Mouse (Mus musculus) embryonic facial prominence, embryonic 13.5 days (tissue): ENCODE measurements around the gene Tmem95. TPM values are rescaled to one million over a fixed set of nuclear protein-coding genes. Genes with fewer than 3 reads are reported as not detected.
"Not testable (repeated sequence)": the region's sequence is repeated elsewhere in the genome, so short reads cannot be mapped to it uniquely, and the experiment has no call there.

Source experiments
- ATAC-seq: fragments of 200-750 bp; cut with Nextera tagmentation; 2 replicates; pipeline ENCODE4 v1.8.0; 2017; ENCODE audit warnings: low read depth; ENCODE audit not compliant: insufficient number of reproducible peaks, insufficient read depth, low FRiP score, low TSS enrichment
- H3K27ac ChIP-seq: fragments of 300-500 bp; sonication (generic); 2 replicates; pipeline ENCODE4 v1.5.1; 2015; ENCODE audit warnings: moderate library complexity, mild to moderate bottlenecking, inconsistent platforms
- H3K27me3 ChIP-seq: fragments of 300-500 bp; sonication (generic); 2 replicates; pipeline ENCODE4 v1.6.1; 2015; ENCODE audit warnings: mild to moderate bottlenecking, inconsistent platforms
- H3K36me3 ChIP-seq: fragments of 300-500 bp; sonication (generic); 2 replicates; pipeline ENCODE4 v1.6.1; 2015; ENCODE audit warnings: mild to moderate bottlenecking, inconsistent platforms
- H3K4me1 ChIP-seq: fragments of 300-500 bp; sonication (generic); 2 replicates; pipeline ENCODE4 v1.6.1; 2015; ENCODE audit warnings: inconsistent platforms
- H3K4me2 ChIP-seq: fragments of 300-500 bp; sonication (generic); 2 replicates; pipeline ENCODE4 v1.6.1; 2015; ENCODE audit warnings: moderate library complexity, mild to moderate bottlenecking, inconsistent platforms
- H3K4me3 ChIP-seq: fragments of 300-500 bp; sonication (generic); 2 replicates; pipeline ENCODE4 v1.5.1; 2015; ENCODE audit warnings: mild to moderate bottlenecking, inconsistent platforms
- H3K9ac ChIP-seq: fragments of 300-500 bp; sonication (generic); 2 replicates; pipeline ENCODE4 v1.6.1; 2015; ENCODE audit warnings: mild to moderate bottlenecking, inconsistent platforms
- H3K9me3 ChIP-seq: fragments of 300-500 bp; sonication (generic); 2 replicates; pipeline ENCODE4 v1.6.1; 2016; ENCODE audit warnings: inconsistent platforms
- WGBS: fragments of 180-500 bp; shearing (Covaris S2); methylation state at CpG from one replicate; pipeline ENCODE4 v1.1.7; 2015; ENCODE audit warnings: mixed read lengths; 5-methylcytosine and 5-hydroxymethylcytosine counted together
- polyA plus RNA-seq: library from polyadenylated mRNA; unstranded; fragments of >200 nt; fragmentation: Nextera tagmentation; extraction: Ambion mirVana; gene quantifications from 2 replicates; pipeline ENCODE4 v1.2.1, GENCODE M21; 2015

The Tmem95 gene
- polyA plus RNA-seq, 1 experiment from 2014 or later: not detected

DNA sequence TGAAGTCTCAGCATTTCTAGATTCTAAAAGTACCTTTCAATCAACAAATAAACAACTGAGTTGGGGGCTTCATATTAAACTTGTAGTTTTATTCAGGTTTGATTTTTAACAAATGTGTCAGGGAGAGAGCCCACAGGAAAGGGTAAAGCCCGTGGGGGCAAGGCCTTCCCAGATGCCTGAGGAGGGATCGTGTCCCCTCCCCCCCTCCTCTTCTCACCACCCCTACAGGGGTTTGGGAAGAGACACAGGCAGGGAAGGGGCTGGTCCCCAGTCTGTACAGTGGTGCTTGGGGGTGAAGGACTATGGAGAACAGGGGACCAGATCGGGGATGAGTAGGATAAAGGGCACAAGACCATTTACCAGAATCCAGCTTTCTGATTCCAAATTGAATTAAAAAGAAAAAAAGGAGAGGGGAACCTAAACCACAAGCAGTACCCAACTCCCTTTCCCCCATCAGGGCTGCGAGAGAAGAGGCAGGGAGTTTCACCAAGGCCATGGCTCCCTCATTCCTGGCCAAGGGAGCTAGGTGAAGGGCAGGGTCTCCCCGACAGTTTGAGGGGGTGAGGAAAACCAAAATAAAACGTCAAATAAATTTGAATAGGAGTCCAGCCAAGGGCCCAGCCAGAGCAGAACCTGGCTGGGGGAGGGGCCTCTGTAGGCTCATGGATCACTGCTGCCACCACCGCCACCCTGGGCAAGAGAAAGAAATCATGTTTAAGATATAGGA is 39.0 kb upstream of the Tmem95 start:
- not testable (repeated sequence) for H3K27ac ChIP-seq, ATAC-seq, H3K9me3 ChIP-seq, H3K4me2 ChIP-seq, H3K27me3 ChIP-seq, H3K9ac ChIP-seq, H3K4me3 ChIP-seq
- Histone ChIP-seq H3K4me1 (peaks cover 48% of the 10 kb centered on the region), H3K36me3 (peaks cover 60% of the 10 kb centered on the region)
- WGBS: 57% methylated on average over 7 of the region's 7 CpGs

- no peaks in the 10 kb centered on the region for H3K9me3 ChIP-seq
- peak overlapping the region; percentile 99 for H3K4me2 ChIP-seq
- H3K36me3 ChIP-seq: peaks cover 69% of the 10 kb centered on the region
- no peak overlapping the region for H3K27ac ChIP-seq
- peak overlapping the region; percentile 91; the same call in 1 of the 2 replicates for H3K9ac ChIP-seq
- 58% methylated on average over 5 of the region's 5 CpGs for WGBS
- H3K4me3 ChIP-seq: peak overlapping the region; percentile 97
- H3K4me1 ChIP-seq: peaks cover 48% of the 10 kb centered on the region
- no peaks in the 10 kb centered on the region for H3K27me3 ChIP-seq
- no peak for ATAC-seq
Observed at GRCm38 (mm10) chr11:69915667-69916627, 38.1 kb upstream of the Tmem95 start.

DNA sequence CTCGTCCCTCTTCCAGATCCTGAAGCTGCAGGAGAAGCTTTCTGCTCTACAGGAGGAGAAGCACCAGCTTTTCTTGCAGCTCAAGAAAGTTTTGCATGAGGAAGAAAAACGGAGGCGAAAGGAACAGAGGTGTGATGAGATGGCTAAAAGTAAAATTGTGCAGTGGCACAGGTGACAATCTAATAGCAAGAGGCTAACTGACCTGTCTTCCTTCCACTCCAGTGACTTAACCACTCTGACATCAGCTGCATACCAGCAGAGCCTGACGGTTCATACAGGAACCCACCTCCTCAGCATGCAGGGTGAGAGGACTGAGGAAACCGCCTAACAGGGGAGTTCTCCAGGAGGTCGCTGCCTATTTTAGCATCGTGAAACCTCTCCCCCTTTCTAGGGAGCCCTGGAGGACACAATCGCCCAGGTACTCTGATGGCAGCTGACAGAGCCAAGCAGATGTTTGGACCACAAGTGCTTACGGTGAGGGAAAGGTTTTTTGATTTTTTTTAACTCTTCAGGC is 37.2 kb upstream of the Tmem95 start:
- peak overlapping the region; percentile 91 for H3K9ac ChIP-seq
- H3K4me2 ChIP-seq: peak overlapping the region; percentile 99
- 33% methylated on average over 9 of the region's 9 CpGs for WGBS
- ATAC-seq: no peak
- H3K4me1 ChIP-seq: peaks cover 48% of the 10 kb centered on the region
- H3K4me3 ChIP-seq: peak overlapping the region; percentile 97
- peaks cover 78% of the 10 kb centered on the region for H3K36me3 ChIP-seq
- no peaks in the 10 kb centered on the region for H3K27me3 ChIP-seq
- H3K9me3 ChIP-seq: no peaks in the 10 kb centered on the region
- H3K27ac ChIP-seq: no peak overlapping the region

- peak overlapping the region; percentile 94 for H3K27ac ChIP-seq
- H3K4me3 ChIP-seq: peak overlapping the region; percentile 97
- H3K9me3 ChIP-seq: no peaks in the 10 kb centered on the region
- H3K27me3 ChIP-seq: no peaks in the 10 kb centered on the region
- 0 out of 2 replicates have a peak, but pooled peaks have one; percentile 4 for ATAC-seq
- H3K4me1 ChIP-seq: peaks cover 43% of the 10 kb centered on the region
- peak overlapping the region; percentile 99 for H3K4me2 ChIP-seq
- peaks cover 84% of the 10 kb centered on the region for H3K36me3 ChIP-seq
- 3% methylated on average over 17 of the region's 17 CpGs for WGBS
- peak overlapping the region; percentile 91 for H3K9ac ChIP-seq
Observed at GRCm38 (mm10) chr11:69914372-69914764, 36.5 kb upstream of the Tmem95 start.

GRCm38 (mm10) chr11:69913554-69914371 is 35.9 kb upstream of the Tmem95 start, which contains the start of gene Gps2:
Gene Gps2 (plus strand): TSS chr11:69913888.
- ATAC-seq: peak; percentile 80
- Histone ChIP-seq H3K9ac (peak within 1 kb of the TSS; percentile 91), H3K36me3 (peaks cover 87% of the 10 kb centered on the region), H3K27ac (peak within 1 kb of the TSS; percentile 94), H3K27me3 (no peaks in the 10 kb centered on the region), H3K4me1 (peaks cover 37% of the 10 kb centered on the region), H3K9me3 (no peaks in the 10 kb centered on the region), H3K4me3 (peak within 1 kb of the TSS; percentile 97), H3K4me2 (peak within 1 kb of the TSS; percentile 99)
- 1% methylated on average over 61 of the region's 61 CpGs for WGBS

- WGBS: 77% methylated on average over 15 of the region's 15 CpGs
- Histone ChIP-seq H3K4me3 (peak overlapping the region; percentile 97), H3K4me1 (peaks cover 35% of the 10 kb centered on the region), H3K27me3 (no peaks in the 10 kb centered on the region), H3K4me2 (peak overlapping the region; percentile 99), H3K9me3 (no peaks in the 10 kb centered on the region), H3K36me3 (peaks cover 87% of the 10 kb centered on the region), H3K9ac (peak overlapping the region; percentile 91), H3K27ac (peak overlapping the region; percentile 94; the same call in 1 of the 2 replicates)
- no peak for ATAC-seq
Observed at GRCm38 (mm10) chr11:69912716-69913530, 35.1 kb upstream of the Tmem95 start.

- Histone ChIP-seq H3K4me3 (no peak overlapping the region), H3K4me1 (peaks cover 31% of the 10 kb centered on the region), H3K27me3 (no peaks in the 10 kb centered on the region), H3K36me3 (peaks cover 87% of the 10 kb centered on the region), H3K9me3 (no peaks in the 10 kb centered on the region), H3K4me2 (no peak overlapping the region), H3K27ac (no peak overlapping the region), H3K9ac (no peak overlapping the region)
- no peak for ATAC-seq
- 88% methylated on average over 6 of the region's 6 CpGs for WGBS
Observed at GRCm38 (mm10) chr11:69911701-69912100, 33.9 kb upstream of the Tmem95 start.

DNA sequence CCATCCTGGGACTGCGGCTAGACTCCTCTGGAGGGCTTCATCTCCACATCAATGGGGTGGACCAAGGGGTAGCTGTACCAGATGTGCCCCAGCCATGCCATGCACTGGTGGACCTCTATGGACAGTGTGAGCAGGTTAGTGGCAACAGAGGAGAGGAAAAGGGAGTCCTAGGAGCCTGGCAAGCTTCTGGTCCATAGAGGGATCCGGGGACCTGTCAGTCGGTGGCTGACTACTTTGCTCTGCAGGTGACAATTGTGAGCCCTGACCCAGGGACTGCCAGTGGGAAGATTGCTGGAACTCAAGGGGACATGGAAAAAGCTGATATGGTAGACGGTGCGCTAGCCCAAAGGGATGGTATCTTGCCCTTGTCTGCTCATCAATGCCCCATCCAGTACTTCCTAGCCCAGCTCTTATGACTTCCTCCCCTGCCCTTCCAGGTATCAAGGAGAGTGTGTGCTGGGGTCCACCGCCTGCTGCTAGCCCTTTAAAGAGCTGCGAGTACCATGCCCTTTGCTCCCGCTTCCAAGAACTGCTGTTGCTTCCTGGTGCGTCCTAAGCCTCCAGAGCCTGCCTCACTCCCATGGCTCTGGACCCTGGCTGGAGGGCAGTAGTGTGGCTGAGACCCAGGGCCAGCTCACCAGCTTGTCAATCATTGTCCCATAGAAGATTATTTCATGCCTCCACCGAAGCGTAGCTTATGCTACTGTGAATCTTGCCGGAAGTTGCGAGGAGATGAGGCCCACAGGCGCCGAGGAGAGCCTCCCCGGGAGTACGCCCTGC is 33.2 kb upstream of the Tmem95 start:
- no peak overlapping the region for H3K9ac ChIP-seq
- peaks cover 87% of the 10 kb centered on the region for H3K36me3 ChIP-seq
- H3K4me2 ChIP-seq: no peak overlapping the region
- no peaks in the 10 kb centered on the region for H3K27me3 ChIP-seq
- no peak overlapping the region for H3K27ac ChIP-seq
- ATAC-seq: no peak
- peaks cover 27% of the 10 kb centered on the region for H3K4me1 ChIP-seq
- no peaks in the 10 kb centered on the region for H3K9me3 ChIP-seq
- no peak overlapping the region for H3K4me3 ChIP-seq
- WGBS: 90% methylated on average over 17 of the region's 17 CpGs

DNA sequence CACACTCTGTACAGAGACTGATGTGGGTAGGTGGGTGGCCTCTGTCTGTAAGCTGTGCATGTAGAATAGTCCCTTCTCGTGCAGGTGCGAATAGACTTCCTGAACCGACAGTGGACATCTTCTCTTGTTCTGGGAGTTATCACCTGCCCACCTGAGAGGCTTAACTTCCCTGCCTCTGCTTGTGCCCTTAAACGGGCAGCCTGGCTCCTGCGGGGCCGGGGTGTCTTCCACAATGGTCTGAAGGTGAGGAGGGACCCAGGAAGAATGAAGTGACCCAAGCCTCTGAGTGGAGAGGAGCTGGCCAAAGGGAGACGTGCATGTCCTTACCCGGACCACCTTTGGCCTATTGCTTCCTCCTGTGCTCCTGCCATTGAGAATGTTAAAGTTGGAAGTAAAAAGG is 32.4 kb upstream of the Tmem95 start:
- Histone ChIP-seq H3K9ac (no peak overlapping the region), H3K4me2 (no peak overlapping the region), H3K9me3 (no peaks in the 10 kb centered on the region), H3K4me1 (peaks cover 19% of the 10 kb centered on the region), H3K4me3 (no peak overlapping the region), H3K27ac (no peak overlapping the region), H3K27me3 (no peaks in the 10 kb centered on the region), H3K36me3 (peaks cover 87% of the 10 kb centered on the region)
- no peak for ATAC-seq
- WGBS: 92% methylated on average over 8 of the region's 8 CpGs

DNA sequence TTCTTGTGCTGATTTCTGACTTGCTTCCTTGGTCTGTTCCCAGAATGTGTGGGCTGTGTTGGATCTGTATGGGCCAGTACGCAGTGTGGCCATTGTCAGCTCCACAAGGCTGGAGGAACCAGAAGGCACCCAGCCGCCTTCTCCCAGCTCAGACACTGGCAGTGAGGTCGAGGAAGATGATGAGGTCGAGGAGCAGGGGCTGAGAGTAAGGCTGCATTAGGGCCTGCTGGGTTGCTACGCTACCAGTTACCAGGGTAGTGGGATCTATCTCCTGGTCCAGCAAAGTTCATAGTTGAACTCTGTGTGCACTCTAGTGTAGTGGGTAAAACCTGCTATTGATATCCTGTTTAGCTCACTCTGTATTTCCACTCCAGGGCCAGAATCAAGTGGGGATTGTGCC is 31.4 kb upstream of the Tmem95 start:
- WGBS: 87% methylated on average over 5 of the region's 5 CpGs
- peaks cover 93% of the 10 kb centered on the region for H3K36me3 ChIP-seq

More for the DNA sequence above, 31.4 kb upstream of the Tmem95 start:
- Histone ChIP-seq H3K27ac (no peak overlapping the region), H3K9me3 (no peaks in the 10 kb centered on the region), H3K27me3 (no peaks in the 10 kb centered on the region), H3K4me3 (no peak overlapping the region), H3K4me2 (no peak overlapping the region), H3K9ac (no peak overlapping the region), H3K4me1 (peaks cover 9% of the 10 kb centered on the region)
- ATAC-seq: no peak
